ENCODE assay signal across 8 mouse cellular contexts in the genomic region with DNA sequence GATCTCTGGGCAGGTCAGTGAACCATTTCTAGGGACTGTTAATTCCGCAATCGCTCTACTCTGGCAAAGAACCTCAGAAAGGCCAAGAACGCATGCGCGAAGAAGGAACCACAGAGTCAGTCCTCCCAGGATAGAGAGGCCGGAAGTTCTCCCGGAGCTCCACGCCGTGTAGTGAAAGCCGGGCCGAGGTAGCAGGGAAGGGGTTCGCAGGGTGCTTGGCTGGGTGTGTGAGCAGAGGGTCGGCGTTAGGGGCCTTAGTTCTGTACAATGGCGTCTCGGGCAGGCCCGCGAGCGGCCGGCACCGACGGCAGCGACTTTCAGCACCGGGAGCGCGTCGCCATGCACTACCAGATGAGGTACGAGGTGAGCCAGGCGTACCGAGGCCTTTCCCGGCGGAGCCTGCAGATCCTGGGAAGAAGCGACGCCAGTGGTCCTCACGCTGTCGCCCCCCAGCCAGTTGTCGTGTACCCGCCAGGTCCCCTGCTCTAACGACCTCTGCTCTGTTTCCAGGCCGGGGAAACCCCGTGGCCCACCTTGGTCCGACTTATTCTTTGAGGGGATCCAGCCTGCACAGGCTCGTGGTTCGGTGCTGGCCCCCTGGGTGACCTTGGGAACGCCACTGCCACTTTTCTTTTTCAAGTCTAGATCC. TPM values are rescaled to one million over a fixed set of nuclear protein-coding genes. Genes with fewer than 3 reads are reported as not detected.
DNase-seq lines count a peak whose midpoint lies in the region; ATAC-seq lines count a peak whose summit lies in the region.

A gene (plus strand): TSS at position 128 of the 649 bp plus-strand sequence.

- H3K9ac ChIP-seq in heart, embryonic 13.5 days = peak within 1 kb of the TSS; percentile 95
- peak within 1 kb of the TSS; percentile 89 for H3K9ac ChIP-seq in liver, embryonic 12.5 days
- peak within 1 kb of the TSS; percentile 88 for H3K9ac ChIP-seq in stomach, embryonic 15.5 days

- H3K36me3 ChIP-seq in heart, embryonic 13.5 days = peaks cover 24% of the 10 kb centered on the region
- peaks cover 24% of the 10 kb centered on the region for H3K36me3 ChIP-seq in liver, embryonic 12.5 days
- H3K36me3 ChIP-seq in stomach, embryonic 15.5 days = peaks cover 14% of the 10 kb centered on the region

- 0 out of 2 replicates have a peak, but pooled peaks cover 4% of the 10 kb centered on the region for H3K27me3 ChIP-seq in heart, embryonic 13.5 days (replicated peaks)
- no peaks in the 10 kb centered on the region for H3K27me3 ChIP-seq in liver, embryonic 12.5 days (replicated peaks)
- no peaks in the 10 kb centered on the region for H3K27me3 ChIP-seq in stomach, embryonic 15.5 days (replicated peaks)

- peak within 1 kb of the TSS; percentile 97 for H3K4me3 ChIP-seq in heart, embryonic 13.5 days
- peak within 1 kb of the TSS; percentile 87 for H3K4me3 ChIP-seq in liver, embryonic 12.5 days
- H3K4me3 ChIP-seq in stomach, embryonic 15.5 days (replicated peaks) = peak within 1 kb of the TSS; percentile 99

- peak; percentile 91 for ATAC-seq in erythroid progenitor cell, adult 5-6 weeks (replicated peaks; ENCODE audit: low FRiP score, poor library complexity, severe bottlenecking)
- peak; percentile 63; the same call in 1 of the 2 replicates for ATAC-seq in heart, embryonic 13.5 days (ENCODE audit: extremely low read depth, insufficient number of reproducible peaks, low FRiP score, low TSS enrichment)
- ATAC-seq in liver, embryonic 12.5 days = peak; percentile 86
- peak; percentile 89; the same call in 1 of the 2 replicates for ATAC-seq in stomach, embryonic 15.5 days (ENCODE audit: insufficient read depth, low FRiP score, low read depth)

- H3K4me1 ChIP-seq in heart, embryonic 13.5 days = peaks cover 9% of the 10 kb centered on the region
- peaks cover 21% of the 10 kb centered on the region for H3K4me1 ChIP-seq in liver, embryonic 12.5 days
- H3K4me1 ChIP-seq in stomach, embryonic 15.5 days = no peaks in the 10 kb centered on the region

- H3K9me3 ChIP-seq in heart, embryonic 13.5 days = no peaks in the 10 kb centered on the region
- no peaks in the 10 kb centered on the region for H3K9me3 ChIP-seq in liver, embryonic 12.5 days (replicated peaks)
- no peaks in the 10 kb centered on the region for H3K9me3 ChIP-seq in stomach, embryonic 15.5 days

- H3K27ac ChIP-seq in heart, embryonic 13.5 days (replicated peaks) = peak within 1 kb of the TSS; percentile 70
- H3K27ac ChIP-seq in liver, embryonic 12.5 days = peak within 1 kb of the TSS; percentile 46; the same call in 1 of the 2 replicates
- peak within 1 kb of the TSS; percentile 79 for H3K27ac ChIP-seq in stomach, embryonic 15.5 days

- WGBS in heart, embryonic 13.5 days = under 1% methylated on average over 41 of the region's 45 CpGs
- under 1% methylated on average over 45 of the region's 45 CpGs for whole genome bisulfite sequencing in liver, embryonic 12.5 days (ENCODE audit: insufficient replicate concordance)
- under 1% methylated on average over 45 of the region's 45 CpGs for WGBS in stomach, embryonic 15.5 days

- H3K4me2 ChIP-seq in heart, embryonic 13.5 days = peak within 1 kb of the TSS; percentile 96
- peak within 1 kb of the TSS; percentile 85 for H3K4me2 ChIP-seq in liver, embryonic 12.5 days
- H3K4me2 ChIP-seq in stomach, embryonic 15.5 days = peak within 1 kb of the TSS; percentile 79

- DNase-seq in CD4-positive helper T cell, adult 2 months (ENCODE audit: low read depth, low spot score) = peak; percentile 91
- DNase-seq in brain, embryonic 18.5 days (ENCODE audit: low read depth, low spot score) = peak; percentile 85
- peak; percentile 93 for DNase-seq in kidney, postnatal 10 days
- DNase-seq in natural killer cell, adult 2 months (ENCODE audit: low spot score in 2 of 2) = peak; percentile 92

RNA-seq across cellular contexts. Expression of the gene that starts here (rescaled TPM):
- 11.2 and 13.0 TPM in 2 replicates for total RNA-seq in erythroid progenitor cell, adult 5-6 weeks (2015; ENCODE audit: low replicate concordance)
- total RNA-seq in erythroid progenitor cell, adult 5-6 weeks (2017; ENCODE audit: low replicate concordance) = 4.5 and 6.9 TPM in 2 replicates
- 59.5 and 67.6 TPM in 2 replicates for polyA plus RNA-seq in heart, embryonic 13.5 days (2015; fragmentation: Nextera tagmentation; extraction: Ambion mirVana)
- 56.0 and 57.1 TPM in 2 replicates for polyA plus RNA-seq in liver, embryonic 12.5 days (2016; fragmentation: Nextera tagmentation; extraction: Ambion mirVana)
- 84.2 and 91.1 TPM in 2 replicates for polyA plus RNA-seq in stomach, embryonic 15.5 days (2015; fragmentation: Nextera tagmentation; extraction: Ambion mirVana)

Comparison
In these comparisons a context has a peak if more than half of its experiments do, and no peak if none do; other contexts are left out.
1. Peak in every context shown above with its lines: DNase-seq, ATAC-seq, H3K4me3 ChIP-seq and H3K27ac ChIP-seq.